Mouse (Mus musculus) embryo, embryonic 11.5 days (tissue): ENCODE measurements around the gene Tmprss3.

ENCODE experiments used
- DNase-seq: peaks from one replicate; pipeline ENCODE4 v3.0.0-alpha.2; 2012; ENCODE audit warnings: low read depth, low spot score

Gene Tmprss3

GRCm38 (mm10) chr17:31138398-31138797 is 60.4 kb downstream of the Tmprss3 start:
- peak; percentile 53 for DNase-seq

- no peak for DNase-seq
Observed at GRCm38 (mm10) chr17:31136821-31137220, 62.0 kb downstream of the Tmprss3 start.

GRCm38 (mm10) chr17:31136291-31136690 is 62.5 kb downstream of the Tmprss3 start:
- no peak for DNase-seq

GRCm38 (mm10) chr17:31134913-31135312 is 63.9 kb downstream of the Tmprss3 start:
- DNase-seq: no peak

GRCm38 (mm10) chr17:31133776-31134175 is 65.0 kb downstream of the Tmprss3 start:
- no peak for DNase-seq

- no peak for DNase-seq
Observed at GRCm38 (mm10) chr17:31131269-31131821, 67.4 kb downstream of the Tmprss3 start.

- DNase-seq: no peak
Observed at GRCm38 (mm10) chr17:31129452-31129851, 69.3 kb downstream of the Tmprss3 start, which contains the start of gene Tff3. Gene Tff3 (minus strand): TSS chr17:31129646.
